ENCODE assay signal across 7 mouse cellular contexts in genomic region chr2:94470738-94471499, GRCm38 (mm10). TPM values are rescaled to one million over a fixed set of nuclear protein-coding genes. Genes with fewer than 3 reads are reported as not detected.
DNase-seq lines count a peak whose midpoint lies in the region; ATAC-seq and TF ChIP-seq lines count a peak whose summit lies in the region.

No protein-coding gene starts in this region.

- no peaks in the 10 kb centered on the region for H3K4me1 ChIP-seq in bone marrow macrophage, adult 2 months (ENCODE audit: control insufficient read depth, insufficient read depth, low read length)
- no peaks in the 10 kb centered on the region for H3K4me1 ChIP-seq in embryonic facial prominence, embryonic 14.5 days (ENCODE audit: control insufficient read depth, insufficient read depth, low read length)
- no peaks in the 10 kb centered on the region for H3K4me1 ChIP-seq in hindbrain, embryonic 11.5 days (replicated peaks; ENCODE audit: control insufficient read depth, insufficient read depth, low read length)

- H3K9me3 ChIP-seq in embryonic facial prominence, embryonic 14.5 days (ENCODE audit: control insufficient read depth, low read length), result no peaks in the 10 kb centered on the region
- H3K9me3 ChIP-seq in hindbrain, embryonic 11.5 days (ENCODE audit: control insufficient read depth, low read length), result no peaks in the 10 kb centered on the region

- no peak overlapping the region for H3K9ac ChIP-seq in embryonic facial prominence, embryonic 14.5 days (ENCODE audit: low read depth, low read length)
- no peak overlapping the region for H3K9ac ChIP-seq in hindbrain, embryonic 11.5 days (ENCODE audit: low read depth, low read length)

- no peak for TF ChIP-seq POLR2A in bone marrow macrophage, adult 2 months (IDR thresholded peaks at IDR 0.05; ENCODE audit: borderline replicate concordance, low read depth, low read length)

- no peak overlapping the region for H3K4me3 ChIP-seq in bone marrow macrophage, adult 2 months (ENCODE audit: insufficient read depth, low read length)
- no peak overlapping the region for H3K4me3 ChIP-seq in embryonic facial prominence, embryonic 14.5 days (ENCODE audit: low read depth, low read length)
- no peak overlapping the region for H3K4me3 ChIP-seq in hindbrain, embryonic 11.5 days (ENCODE audit: low read depth, low read length)

- no peak overlapping the region for H3K27ac ChIP-seq in bone marrow macrophage, adult 2 months (ENCODE audit: insufficient read depth, low read depth, low read length)
- H3K27ac ChIP-seq in embryonic facial prominence, embryonic 14.5 days (replicated peaks; ENCODE audit: low read depth, low read length), result no peak overlapping the region
- H3K27ac ChIP-seq in hindbrain, embryonic 11.5 days (ENCODE audit: low read depth, low read length), result no peak overlapping the region

- 31% methylated on average over 15 of the region's 15 CpGs for WGBS in embryonic facial prominence, embryonic 14.5 days
- 37% methylated on average over 15 of the region's 15 CpGs for WGBS in hindbrain, embryonic 11.5 days

- DNase-seq in MN1 (ENCODE audit: low spot score), result peak; percentile 69
- DNase-seq in embryonic facial prominence, embryonic 14.5 days (ENCODE audit: low spot score), result peak; percentile 69
- DNase-seq in hindbrain, embryonic 11.5 days (ENCODE audit: low spot score), result peak; percentile 88
- DNase-seq in layer of hippocampus, postnatal 10 days (ENCODE audit: low spot score in 2 of 2), result peak; percentile 82 to 85
- peak; percentile 51 for DNase-seq in lung, postnatal 36 days
- peak; percentile 79 to 84 for DNase-seq in right cerebral cortex, adult 2 months (ENCODE audit: low spot score in 2 of 2)

- H3K36me3 ChIP-seq in embryonic facial prominence, embryonic 14.5 days (ENCODE audit: control insufficient read depth, insufficient read depth, low read length), result no peaks in the 10 kb centered on the region
- no peaks in the 10 kb centered on the region for H3K36me3 ChIP-seq in hindbrain, embryonic 11.5 days (ENCODE audit: control insufficient read depth, insufficient read depth, low read length)

- no peaks in the 10 kb centered on the region for H3K27me3 ChIP-seq in embryonic facial prominence, embryonic 14.5 days (replicated peaks; ENCODE audit: control insufficient read depth, insufficient read depth, low read length)
- H3K27me3 ChIP-seq in hindbrain, embryonic 11.5 days (ENCODE audit: control insufficient read depth, insufficient read depth, low read length), result no peaks in the 10 kb centered on the region

- ATAC-seq in embryonic facial prominence, embryonic 14.5 days (ENCODE audit: low read depth), result peak; percentile 82
- peak; percentile 79 for ATAC-seq in hindbrain, embryonic 11.5 days (ENCODE audit: low FRiP score)

- H3K4me2 ChIP-seq in embryonic facial prominence, embryonic 14.5 days (ENCODE audit: low read depth, low read length), result no peak overlapping the region
- no peak overlapping the region for H3K4me2 ChIP-seq in hindbrain, embryonic 11.5 days (replicated peaks; ENCODE audit: low read depth, low read length)

- TF ChIP-seq CTCF in bone marrow macrophage, adult 2 months (IDR thresholded peaks at IDR 0.05; ENCODE audit: low read depth, low read length), result peak; percentile 96

RNA-seq across cellular contexts. Expression of gene Api5, which starts 33.0 kb away (rescaled TPM):
- polyA plus RNA-seq in bone marrow macrophage, adult 2 months (2012; ENCODE audit: insufficient read depth, insufficient read length, missing spikeins), result 59.2 and 59.6 TPM in 2 replicates
- 139 and 150 TPM in 2 replicates for polyA plus RNA-seq in embryonic facial prominence, embryonic 14.5 days (2014; fragmentation: Nextera tagmentation; extraction: Ambion mirVana)
- 214 and 241 TPM in 2 replicates for polyA plus RNA-seq in hindbrain, embryonic 11.5 days (2014; fragmentation: Nextera tagmentation; extraction: Ambion mirVana)
- 10 to 100 TPM; 45.3 to 49.3 TPM for total RNA-seq in layer of hippocampus, postnatal 10 days (2021)
